Mouse (Mus musculus) spleen, postnatal 10 days (tissue): Measurements from ENCODE around the gene Rcsd1.

Experiments used
- DNase-seq, 2 experiments: peaks; one replicate each; pipeline ENCODE4 v3.0.0; 2021 to 2022; ENCODE audit warnings: low spot score in 2 of 2

Gene Rcsd1

GRCm38 (mm10) chr1:165628603-165629002, 81.0 kb downstream of the Rcsd1 start:
- DNase-seq, result no peak

- no peak for DNase-seq
Measured at GRCm38 (mm10) chr1:165625896-165626295, 83.7 kb downstream of the Rcsd1 start.

DNA sequence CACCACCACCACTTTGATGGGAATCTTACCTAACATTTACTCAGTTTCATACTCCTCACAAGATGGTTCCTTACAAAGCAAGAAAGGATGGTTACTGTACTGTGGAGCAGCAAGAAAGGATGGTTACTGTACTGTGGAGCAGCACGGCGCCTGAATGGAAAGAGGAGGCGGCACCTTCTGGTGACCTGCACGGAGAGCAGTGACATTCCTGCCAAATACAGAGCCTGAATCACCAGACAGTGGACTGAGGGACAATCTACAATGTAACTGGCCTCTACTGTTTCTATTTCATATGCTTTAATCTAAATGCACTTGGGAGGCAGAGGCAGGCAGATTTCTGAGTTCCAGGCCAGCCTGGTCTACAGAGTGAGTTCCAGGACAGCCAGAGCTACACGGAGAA, 84.5 kb downstream of the Rcsd1 start:
- no peak for DNase-seq

- DNase-seq, result no peak
Measured at GRCm38 (mm10) chr1:165618201-165618624, 91.3 kb downstream of the Rcsd1 start.

DNA sequence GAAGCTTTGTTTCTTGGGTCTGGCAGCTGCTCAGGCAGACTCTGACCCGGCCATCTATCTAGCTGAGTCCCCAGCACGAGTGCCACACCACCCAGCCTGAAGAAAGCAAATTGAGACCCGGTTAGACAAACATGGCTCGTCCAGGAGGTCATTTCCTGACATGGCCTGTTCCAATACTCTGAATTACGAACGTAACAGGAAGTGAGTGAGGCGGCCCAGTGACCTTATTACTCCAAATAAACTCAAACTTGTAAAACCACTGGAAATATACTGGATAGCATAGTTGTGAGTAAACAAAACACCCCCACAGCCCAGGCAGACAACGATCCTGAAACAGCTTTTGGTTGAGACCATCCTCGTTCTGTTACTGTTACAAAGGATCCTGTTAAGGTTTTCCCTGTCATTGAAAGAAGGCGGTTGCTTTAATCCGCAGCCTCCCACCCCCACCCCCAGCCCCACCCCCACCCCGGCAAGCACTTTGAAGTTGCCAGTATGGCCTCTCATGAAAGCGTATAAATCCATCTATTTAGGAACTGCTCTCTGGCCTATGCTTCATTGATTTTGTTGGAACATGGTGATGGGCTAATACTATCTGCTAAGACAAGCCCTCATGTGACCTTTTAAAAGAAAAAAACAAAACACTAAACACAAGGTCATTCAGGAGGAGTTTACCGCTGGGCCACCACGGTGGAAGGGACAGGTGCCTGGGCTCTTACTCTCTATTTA, 92.2 kb downstream of the Rcsd1 start:
- DNase-seq, result no peak

DNA sequence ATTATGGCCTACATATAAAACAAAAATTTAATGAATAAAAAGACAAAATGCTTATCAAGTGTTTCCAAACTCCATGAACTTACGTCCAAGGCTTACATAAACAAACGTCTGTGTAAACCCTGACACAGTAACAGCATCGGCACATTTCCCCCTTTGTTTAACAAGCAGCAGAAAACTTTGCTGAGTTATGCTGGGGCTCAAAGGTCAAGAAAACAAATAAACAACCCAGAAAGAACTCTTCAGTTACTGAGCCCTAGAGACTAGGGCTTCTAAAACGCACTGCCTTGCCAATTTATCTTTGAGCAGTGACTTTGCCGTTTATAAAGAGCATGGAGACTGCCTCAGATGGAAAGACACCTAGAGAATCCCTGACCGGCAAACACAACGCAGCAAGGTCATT, 92.9 kb downstream of the Rcsd1 start:
- no peak for DNase-seq

- no peak for DNase-seq
Measured at GRCm38 (mm10) chr1:165614793-165615192, 94.8 kb downstream of the Rcsd1 start.

GRCm38 (mm10) chr1:165613926-165614325, 95.6 kb downstream of the Rcsd1 start:
- no peak for DNase-seq

DNA sequence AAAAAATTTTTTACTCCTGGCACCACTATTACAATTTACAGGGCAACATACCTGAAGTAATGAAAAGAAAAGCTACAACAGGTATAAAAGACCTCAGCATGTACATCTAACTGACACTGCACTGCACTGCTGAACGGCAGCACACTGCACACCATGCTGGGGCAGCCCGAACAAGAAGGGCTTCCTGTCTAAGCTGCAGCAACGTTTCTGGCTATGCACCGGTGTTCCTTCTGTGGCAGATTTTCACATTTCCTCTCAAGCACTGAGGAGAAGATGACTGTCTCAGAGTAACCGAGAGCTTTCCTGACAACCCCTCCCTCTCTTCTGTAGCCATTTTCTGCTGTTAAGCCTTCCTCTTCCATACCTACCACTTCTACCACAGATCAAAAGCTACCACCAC, 96.8 kb downstream of the Rcsd1 start:
- no peak for DNase-seq

DNA sequence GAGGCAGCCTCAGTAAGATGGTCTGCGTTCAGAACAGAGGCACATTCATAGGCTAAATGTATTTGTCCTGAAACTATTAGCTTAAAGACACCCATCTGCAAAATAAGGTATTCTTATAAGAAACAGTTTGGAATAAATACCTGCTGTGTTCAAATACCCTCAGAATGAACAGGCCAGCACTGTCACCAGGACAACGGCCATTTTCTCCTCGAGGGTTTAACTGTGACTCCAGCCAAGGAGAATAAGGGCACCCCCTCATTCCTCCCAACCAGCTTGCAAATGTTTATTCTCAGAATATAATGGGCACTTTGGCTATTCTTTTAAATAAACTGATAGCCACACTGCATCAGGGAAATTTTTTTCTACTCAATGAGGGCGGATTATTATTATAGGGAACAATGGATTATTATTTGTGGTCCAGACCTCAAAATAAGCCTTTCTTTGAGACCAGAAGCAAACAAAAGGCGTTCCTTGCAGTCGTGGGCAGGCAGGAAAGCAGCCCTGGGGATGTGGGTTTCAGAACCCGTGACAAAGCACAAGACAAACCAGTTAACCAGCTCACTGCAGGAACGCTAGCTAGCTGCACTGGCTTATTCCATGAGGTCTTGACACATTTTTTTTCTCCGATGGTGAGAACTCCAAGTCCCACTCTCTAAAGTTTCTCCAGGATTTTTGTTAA, 99.1 kb downstream of the Rcsd1 start:
- DNase-seq, result no peak

GRCm38 (mm10) chr1:165609495-165610320, 99.8 kb downstream of the Rcsd1 start:
- DNase-seq, result no peak

- DNase-seq, result no peak
Measured at GRCm38 (mm10) chr1:165608904-165609303, 100.7 kb downstream of the Rcsd1 start.

DNA sequence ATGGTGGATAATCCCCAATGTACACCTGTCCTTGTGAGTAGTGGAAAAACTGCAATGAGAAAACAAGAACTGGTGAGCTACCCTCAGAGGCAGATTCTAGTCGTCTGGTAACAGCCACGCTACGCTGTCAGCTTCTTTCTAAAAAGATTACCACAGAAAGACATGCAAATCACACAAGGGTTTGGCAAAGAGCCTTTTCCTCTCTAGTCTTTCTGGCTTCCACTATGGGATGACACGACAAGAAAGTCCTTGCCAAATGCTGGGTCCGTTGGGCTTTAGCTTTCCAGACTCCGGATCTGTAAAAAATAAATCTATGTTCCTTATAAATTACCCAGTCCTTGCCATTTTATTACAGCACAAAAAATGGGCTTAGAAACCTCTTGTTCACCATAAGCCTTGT, 103.8 kb downstream of the Rcsd1 start:
- no peak for DNase-seq

- DNase-seq, result no peak
Measured at GRCm38 (mm10) chr1:165605108-165605507, 104.4 kb downstream of the Rcsd1 start.

GRCm38 (mm10) chr1:165604203-165604602, 105.4 kb downstream of the Rcsd1 start:
- DNase-seq, result no peak

DNA sequence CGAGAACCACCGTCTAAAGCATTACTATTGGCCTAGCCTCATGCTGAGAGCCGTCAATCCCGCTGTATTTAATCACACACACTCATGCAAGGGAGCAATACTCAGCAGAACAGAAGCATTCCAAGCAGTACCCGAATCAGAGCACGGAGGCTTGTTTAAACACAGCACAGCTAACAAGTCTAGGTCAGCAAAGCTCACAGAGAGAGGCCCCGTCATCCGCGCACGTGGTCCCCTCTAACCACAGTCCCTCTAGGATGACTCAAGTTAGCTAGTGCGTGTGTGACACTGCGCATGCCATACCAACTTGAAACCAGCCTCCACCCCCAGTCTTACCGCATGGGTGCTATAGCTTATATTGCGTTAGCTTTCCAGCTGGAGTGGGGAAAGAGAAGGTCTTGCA, 106.3 kb downstream of the Rcsd1 start:
- no peak for DNase-seq

GRCm38 (mm10) chr1:165601775-165602280, 107.7 kb downstream of the Rcsd1 start:
- DNase-seq, result no peak
